Mouse (Mus musculus) heart, adult 18-20 months (tissue): ENCODE measurements around the gene Nhlrc4. TPM values are rescaled to one million over a fixed set of nuclear protein-coding genes. Genes with fewer than 3 reads are reported as not detected.

Experiments
- DNase-seq, 2 experiments: peaks; one replicate each; pipeline ENCODE4 v3.0.0; 2021 to 2022; ENCODE audit warnings: mixed read lengths in 1 of 2
- long read RNA-seq, 2 experiments: library from polyadenylated mRNA; stranded (forward); transcript quantifications; one replicate each; pipeline ENCODE4 v2.0.0; 2021
- total RNA-seq, 2 experiments: library from RNA; stranded (reverse); gene quantifications; 2 replicates each; pipeline ENCODE4 v1.2.3; 2021

Gene Nhlrc4
- under 1 TPM in 1 of 2 experiments, not detected in 1; 0.21 TPM for total RNA-seq
- long read RNA-seq, experiment 1 = 0 reads
- long read RNA-seq, experiment 2 = 0 reads

GRCm38 (mm10) chr17:25944366-25945163 lies at the start of gene Nhlrc4, which contains the start of gene Pigq:
Gene Nhlrc4, minus strand, starts transcription at chr17:25944961.
Gene Pigq, minus strand, starts transcription at chr17:25944936.
- no peak for DNase-seq

GRCm38 (mm10) chr17:25993489-25993888 lies 48.7 kb upstream of the Nhlrc4 start:
- no peak for DNase-seq

- no peak for DNase-seq
These were observed 47.5 kb upstream of the Nhlrc4 start for GRCm38 (mm10) chr17:25992274-25992673.

GRCm38 (mm10) chr17:25990331-25990730 lies 45.6 kb upstream of the Nhlrc4 start:
- no peak for DNase-seq

- peak; percentile 93 to 97 for DNase-seq
These were observed 40.8 kb upstream of the Nhlrc4 start, which contains the start of gene Capn15 for GRCm38 (mm10) chr17:25985306-25986294. Gene Capn15, minus strand, starts transcription at chr17:25985796.

GRCm38 (mm10) chr17:25984556-25985305 lies 40.0 kb upstream of the Nhlrc4 start:
- no peak for DNase-seq

GRCm38 (mm10) chr17:25984066-25984465 lies 39.3 kb upstream of the Nhlrc4 start:
- DNase-seq = no peak

- no peak for DNase-seq
These were observed 38.2 kb upstream of the Nhlrc4 start for GRCm38 (mm10) chr17:25982913-25983312.

- DNase-seq = peak; percentile 66 to 74
These were observed 36.1 kb upstream of the Nhlrc4 start for GRCm38 (mm10) chr17:25980854-25981253.

- DNase-seq = no peak
These were observed 35.3 kb upstream of the Nhlrc4 start for GRCm38 (mm10) chr17:25979829-25980738.

GRCm38 (mm10) chr17:25970954-25971707 lies 26.4 kb upstream of the Nhlrc4 start:
- no peak for DNase-seq

- no peak for DNase-seq
These were observed 25.7 kb upstream of the Nhlrc4 start for GRCm38 (mm10) chr17:25970448-25970847.

GRCm38 (mm10) chr17:25968176-25968575 lies 23.4 kb upstream of the Nhlrc4 start:
- no peak for DNase-seq

- peak; percentile 46 to 47 for DNase-seq
These were observed 22.9 kb upstream of the Nhlrc4 start for GRCm38 (mm10) chr17:25967652-25968051.

GRCm38 (mm10) chr17:25964271-25964670 lies 19.5 kb upstream of the Nhlrc4 start:
- DNase-seq = no peak

GRCm38 (mm10) chr17:25962413-25962905 lies 17.7 kb upstream of the Nhlrc4 start:
- no peak for DNase-seq

- no peak for DNase-seq
These were observed 16.8 kb upstream of the Nhlrc4 start for GRCm38 (mm10) chr17:25961566-25961965.

GRCm38 (mm10) chr17:25959630-25960467 lies 15.1 kb upstream of the Nhlrc4 start:
- no peak for DNase-seq
